Mouse (Mus musculus) myocyte (in vitro differentiated cells): ENCODE measurements at regions not wholly inside any gene's neighbourhood (a gene's known extent, or its start where the extent isn't known, plus 50 kb on each side); places are given as distances from the start of the nearest gene placed in this dataset.

Experiments used
- H3K27me3 ChIP-seq: one replicate; pipeline ENCODE4 v1.6.1; 2011; ENCODE audit not compliant: control insufficient read depth, insufficient read depth, insufficient read length
- H3K36me3 ChIP-seq: one replicate; pipeline ENCODE4 v1.6.1; 2011; ENCODE audit not compliant: control insufficient read depth, insufficient read depth
- H3K4me2 ChIP-seq: one replicate; pipeline ENCODE4 v1.6.1; 2011; ENCODE audit warnings: low read depth, control low read depth
- H3K4me3 ChIP-seq: one replicate; pipeline ENCODE4 v1.5.1; 2011; ENCODE audit warnings: mild to moderate bottlenecking, control low read depth, moderate library complexity
- H3K79me2 ChIP-seq: one replicate; pipeline ENCODE4 v1.6.1; 2011; ENCODE audit not compliant: control insufficient read depth, insufficient read depth
- H3ac ChIP-seq: one replicate; pipeline ENCODE4 v1.6.1; 2011; ENCODE audit not compliant: control insufficient read depth, insufficient read length
- CEBPB ChIP-seq: IDR thresholded peaks from 2 replicates; pipeline ENCODE4 v1.6.1; 2011; ENCODE audit warnings: mild to moderate bottlenecking, moderate library complexity; ENCODE audit not compliant: poor library complexity, insufficient read depth, severe bottlenecking
- E2F4 ChIP-seq: IDR thresholded peaks from one replicate; pipeline ENCODE4 v1.6.1; 2011; ENCODE audit warnings: mild to moderate bottlenecking, control low read depth, moderate library complexity; ENCODE audit not compliant: insufficient read depth
- MAX ChIP-seq: IDR thresholded peaks from one replicate; pipeline ENCODE4 v1.6.1; 2011; ENCODE audit warnings: low read depth, mild to moderate bottlenecking, control low read depth
- MYOD1 ChIP-seq, 3 experiments: IDR thresholded peaks; one replicate each; pipeline ENCODE4 v1.6.1; 2011; ENCODE audit warnings: control low read depth in 2 of 3, low read depth in 2 of 3, mild to moderate bottlenecking in 2 of 3, moderate library complexity in 1 of 3; ENCODE audit not compliant: insufficient read length in 2 of 3, control insufficient read depth in 1 of 3
- MYOG ChIP-seq, 3 experiments: IDR thresholded peaks; one replicate each; pipeline ENCODE4 v1.6.1; 2011; ENCODE audit warnings: control low read depth in 2 of 3, low read depth in 2 of 3, mild to moderate bottlenecking in 2 of 3; ENCODE audit not compliant: insufficient read length in 2 of 3, control insufficient read depth in 1 of 3, insufficient read depth in 1 of 3
- POLR2A ChIP-seq: IDR thresholded peaks from one replicate; pipeline ENCODE4 v1.6.1; 2011; ENCODE audit warnings: low read depth, mild to moderate bottlenecking, control low read depth, moderate library complexity; ENCODE audit not compliant: insufficient read length
- POLR2AphosphoS2 ChIP-seq: IDR thresholded peaks from one replicate; pipeline ENCODE4 v1.6.1; 2011; ENCODE audit warnings: low read depth, control low read depth; ENCODE audit not compliant: insufficient read length
- REST ChIP-seq: IDR thresholded peaks from one replicate; pipeline ENCODE4 v1.6.1; 2011; ENCODE audit warnings: mild to moderate bottlenecking, control low read depth, moderate library complexity; ENCODE audit not compliant: insufficient read depth, insufficient read length
- SRF ChIP-seq: IDR thresholded peaks from one replicate; pipeline ENCODE4 v1.6.1; 2011; ENCODE audit warnings: low read depth; ENCODE audit not compliant: control insufficient read depth, insufficient read length
- TCF12 ChIP-seq: IDR thresholded peaks from one replicate; pipeline ENCODE4 v1.6.1; 2011; ENCODE audit warnings: mild to moderate bottlenecking, control low read depth; ENCODE audit not compliant: poor library complexity, insufficient read depth, severe bottlenecking
- TCF3 ChIP-seq: IDR thresholded peaks from one replicate; pipeline ENCODE4 v1.6.1; 2011; ENCODE audit warnings: low read depth, control low read depth; ENCODE audit not compliant: insufficient read length
- USF1 ChIP-seq: IDR thresholded peaks from one replicate; pipeline ENCODE4 v1.6.1; 2011; ENCODE audit warnings: low read depth, mild to moderate bottlenecking, control low read depth, moderate library complexity

GRCm38 (mm10) chr8:116271238-116271637 is 233.5 kb upstream of the Dynlrb2 start:
- no peaks in the 10 kb centered on the region for H3K27me3 ChIP-seq
- H3K4me2 ChIP-seq: no peak overlapping the region
- TF ChIP-seq CEBPB: no peak
- no peak for TF ChIP-seq TCF12
- no peak for TF ChIP-seq USF1
- no peak for TF ChIP-seq E2F4
- TF ChIP-seq SRF: no peak
- TF ChIP-seq MYOG (IDR thresholded peaks at IDR 0.05; ENCODE audit: control insufficient read depth in 1 of 3, insufficient read depth in 1 of 3, insufficient read length in 2 of 3, low read depth in 2 of 3): no peak
- no peak for TF ChIP-seq MAX
- no peak for TF ChIP-seq MYOD1 (IDR thresholded peaks at IDR 0.05; ENCODE audit: control insufficient read depth in 1 of 3, insufficient read length in 2 of 3, low read depth in 2 of 3)
- no peak for TF ChIP-seq POLR2AphosphoS2
- TF ChIP-seq POLR2A: no peak
- TF ChIP-seq TCF3: no peak
- TF ChIP-seq REST: no peak
- no peak overlapping the region for H3ac ChIP-seq
- no peaks in the 10 kb centered on the region for H3K36me3 ChIP-seq
- no peak overlapping the region for H3K4me3 ChIP-seq
- no peaks in the 10 kb centered on the region for H3K79me2 ChIP-seq

GRCm38 (mm10) chr8:116269393-116269792 is 235.4 kb upstream of the Dynlrb2 start:
- TF ChIP-seq MYOD1 (IDR thresholded peaks at IDR 0.05; ENCODE audit: control insufficient read depth in 1 of 3, insufficient read length in 2 of 3, low read depth in 2 of 3) (no peak), USF1 (no peak), CEBPB (no peak), MAX (no peak), POLR2A (no peak), TCF12 (no peak), SRF (no peak), POLR2AphosphoS2 (no peak), TCF3 (no peak), MYOG (IDR thresholded peaks at IDR 0.05; ENCODE audit: control insufficient read depth in 1 of 3, insufficient read depth in 1 of 3, insufficient read length in 2 of 3, low read depth in 2 of 3) (no peak)
- H3K4me2 ChIP-seq: no peak overlapping the region
- no peaks in the 10 kb centered on the region for H3K36me3 ChIP-seq
- no peak overlapping the region for H3K4me3 ChIP-seq
- no peaks in the 10 kb centered on the region for H3K79me2 ChIP-seq
- no peaks in the 10 kb centered on the region for H3K27me3 ChIP-seq
- H3ac ChIP-seq: no peak overlapping the region

DNA sequence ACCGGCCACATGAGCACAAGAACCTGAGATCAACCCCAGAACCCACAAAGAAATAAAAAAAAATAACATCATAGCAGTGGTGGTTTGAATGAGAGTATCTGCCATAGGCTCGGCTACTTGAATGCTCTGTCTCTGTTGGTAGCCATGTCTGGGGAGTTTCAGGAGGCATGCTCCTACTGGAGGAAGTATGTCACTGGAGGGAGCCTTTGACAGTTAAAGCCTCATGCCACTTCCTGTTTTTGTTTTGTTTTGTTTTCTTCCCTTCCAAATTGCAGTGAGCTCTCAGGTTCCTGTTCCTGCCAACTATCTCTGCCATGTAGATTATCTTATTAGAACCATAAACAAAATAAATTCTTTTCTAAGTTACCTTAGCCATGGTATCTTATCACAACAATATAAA is 236.1 kb upstream of the Dynlrb2 start:
- Histone ChIP-seq H3K79me2 (no peaks in the 10 kb centered on the region), H3K27me3 (no peaks in the 10 kb centered on the region), H3K4me3 (no peak overlapping the region), H3K4me2 (no peak overlapping the region), H3ac (no peak overlapping the region), H3K36me3 (no peaks in the 10 kb centered on the region)
- TF ChIP-seq SRF (no peak), REST (no peak), POLR2AphosphoS2 (no peak), USF1 (no peak), MAX (no peak), TCF12 (no peak), TCF3 (no peak), MYOG (IDR thresholded peaks at IDR 0.05; ENCODE audit: control insufficient read depth in 1 of 3, insufficient read depth in 1 of 3, insufficient read length in 2 of 3, low read depth in 2 of 3) (no peak), CEBPB (no peak), POLR2A (no peak), MYOD1 (IDR thresholded peaks at IDR 0.05; ENCODE audit: control insufficient read depth in 1 of 3, insufficient read length in 2 of 3, low read depth in 2 of 3) (no peak), E2F4 (no peak)

GRCm38 (mm10) chr8:116268161-116268560 is 236.6 kb upstream of the Dynlrb2 start:
- no peak overlapping the region for H3ac ChIP-seq
- no peak overlapping the region for H3K4me3 ChIP-seq
- no peak for TF ChIP-seq TCF3
- no peak for TF ChIP-seq SRF
- no peak for TF ChIP-seq POLR2AphosphoS2
- H3K36me3 ChIP-seq: no peaks in the 10 kb centered on the region
- H3K27me3 ChIP-seq: no peaks in the 10 kb centered on the region
- H3K79me2 ChIP-seq: no peaks in the 10 kb centered on the region
- H3K4me2 ChIP-seq: no peak overlapping the region

DNA sequence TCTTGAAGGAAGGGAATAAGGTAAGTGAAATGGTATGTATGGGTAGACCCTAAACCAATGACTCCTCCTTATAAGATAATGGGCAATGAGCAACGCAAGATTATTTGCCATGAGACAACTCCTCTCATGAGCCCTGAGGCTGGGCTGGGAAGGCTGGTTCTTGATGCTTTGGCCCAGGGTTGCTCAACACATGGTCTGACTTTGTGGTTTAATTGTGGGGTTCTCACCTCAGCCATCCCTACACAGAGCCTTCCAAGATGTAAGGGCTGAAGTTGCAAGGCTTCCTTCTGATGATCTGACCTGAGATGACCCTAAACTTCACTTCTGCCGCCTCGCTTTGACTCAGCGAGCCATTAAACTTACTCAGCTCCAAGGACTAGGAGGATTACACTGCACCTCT is 237.8 kb upstream of the Dynlrb2 start:
- no peak overlapping the region for H3K4me3 ChIP-seq
- H3K4me2 ChIP-seq: no peak overlapping the region
- H3K27me3 ChIP-seq: no peaks in the 10 kb centered on the region
- no peaks in the 10 kb centered on the region for H3K36me3 ChIP-seq
- H3K79me2 ChIP-seq: no peaks in the 10 kb centered on the region
- no peak overlapping the region for H3ac ChIP-seq
- TF ChIP-seq MYOD1 (IDR thresholded peaks at IDR 0.05; ENCODE audit: control insufficient read depth in 1 of 3, insufficient read length in 2 of 3, low read depth in 2 of 3): no peak
- TF ChIP-seq MYOG (IDR thresholded peaks at IDR 0.05; ENCODE audit: control insufficient read depth in 1 of 3, insufficient read depth in 1 of 3, insufficient read length in 2 of 3, low read depth in 2 of 3): no peak
- TF ChIP-seq POLR2A: no peak
- no peak for TF ChIP-seq USF1
- no peak for TF ChIP-seq CEBPB
- TF ChIP-seq TCF3: no peak
- TF ChIP-seq SRF: no peak
- no peak for TF ChIP-seq REST
- TF ChIP-seq TCF12: no peak
- TF ChIP-seq MAX: no peak
- no peak for TF ChIP-seq E2F4
- TF ChIP-seq POLR2AphosphoS2: no peak
